Mouse (Mus musculus) lung, postnatal 25 days (tissue): ENCODE data around the gene Fndc3b.
"Not testable (repeated sequence)": the region's sequence is repeated elsewhere in the genome, so short reads cannot be mapped to it uniquely, and the experiment has no call there.

Source experiments
- DNase-seq: peaks from one replicate; pipeline ENCODE4 v3.0.0; 2022; ENCODE audit warnings: low spot score

The Fndc3b gene

DNA sequence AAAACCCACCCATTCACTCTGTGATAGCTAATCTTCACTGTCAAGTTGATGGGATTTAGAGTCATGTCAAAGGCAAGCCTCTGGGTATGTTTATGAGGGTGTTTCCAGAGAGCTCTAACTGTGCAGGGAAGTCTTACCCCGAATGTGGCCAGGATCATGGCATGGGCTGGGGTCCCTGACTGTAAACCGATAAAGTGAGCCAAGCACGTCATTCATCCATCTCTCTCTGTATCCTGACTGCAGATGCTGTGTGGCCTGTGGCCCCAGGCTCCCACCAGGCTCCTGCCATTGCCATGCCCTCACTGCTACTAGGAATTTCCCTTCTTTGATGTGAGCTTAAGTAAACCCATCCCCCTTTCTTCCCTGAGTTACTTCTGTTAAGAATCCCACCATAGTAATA lies 297.5 kb downstream of the Fndc3b start:
- DNase-seq: no peak

DNA sequence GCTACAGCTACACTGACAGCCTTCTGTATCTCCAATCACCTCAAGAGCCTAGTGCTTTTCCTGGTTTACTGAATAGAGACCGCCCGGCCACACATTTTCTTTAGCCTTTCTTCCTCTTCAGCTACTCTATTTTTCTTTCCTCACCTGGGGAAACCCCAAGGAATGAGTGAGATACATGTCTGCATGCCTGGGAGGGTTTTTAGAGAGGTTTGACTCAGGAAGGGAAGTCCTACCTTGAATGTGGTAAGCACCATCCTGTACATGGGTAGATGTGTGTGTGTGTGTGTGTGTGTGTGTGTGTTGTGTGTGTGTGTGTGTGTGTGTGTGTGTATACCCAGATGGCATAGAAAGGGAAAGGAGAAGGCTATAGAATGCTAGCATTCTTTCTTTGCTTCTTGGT lies 299.8 kb downstream of the Fndc3b start:
- no peak for DNase-seq

GRCm38 (mm10) chr3:27408564-27408963 lies 302.5 kb downstream of the Fndc3b start:
- no peak for DNase-seq

- DNase-seq: no peak
Observed at GRCm38 (mm10) chr3:27406440-27406839, 304.7 kb downstream of the Fndc3b start.

GRCm38 (mm10) chr3:27400996-27401395 lies 310.1 kb downstream of the Fndc3b start:
- DNase-seq: not testable (repeated sequence)

GRCm38 (mm10) chr3:27389923-27390322 lies 321.2 kb downstream of the Fndc3b start:
- DNase-seq: no peak

GRCm38 (mm10) chr3:27384836-27385235 lies 326.3 kb downstream of the Fndc3b start:
- DNase-seq: no peak

DNA sequence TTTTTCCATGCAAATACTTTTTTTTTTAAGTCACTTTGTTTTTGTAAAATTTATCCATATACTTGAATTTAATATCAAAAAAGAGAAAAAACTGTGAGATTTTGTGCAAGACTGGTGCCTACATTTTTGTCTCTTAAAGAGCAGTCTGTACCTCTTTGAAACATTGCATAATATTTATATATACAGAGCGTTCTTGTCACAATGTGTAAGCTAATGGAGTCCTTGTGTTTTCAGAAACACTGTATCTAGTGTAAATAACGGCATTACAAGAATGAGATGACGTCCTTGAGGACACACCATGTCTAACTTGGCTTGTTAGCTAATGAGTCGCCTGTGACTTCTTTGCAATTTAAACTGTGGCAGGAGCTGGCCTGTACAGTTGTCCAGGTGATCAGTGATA lies 333.2 kb downstream of the Fndc3b start:
- no peak for DNase-seq

DNA sequence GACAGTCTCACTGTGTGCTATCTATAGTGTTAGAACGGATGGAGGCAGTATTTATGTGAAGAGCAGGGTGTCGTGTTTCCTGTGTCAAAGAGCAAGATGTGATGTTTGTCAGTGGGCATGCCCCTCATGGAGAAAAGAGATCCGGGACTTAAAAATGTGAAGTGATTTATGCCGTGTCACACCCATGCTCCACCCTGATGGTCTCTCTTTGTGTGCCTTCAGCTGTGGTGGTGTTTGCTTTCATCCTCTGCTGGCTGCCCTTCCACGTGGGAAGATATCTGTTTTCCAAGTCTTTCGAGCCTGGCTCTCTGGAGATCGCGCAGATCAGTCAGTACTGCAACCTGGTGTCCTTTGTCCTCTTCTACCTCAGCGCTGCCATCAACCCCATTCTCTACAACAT lies 336.7 kb downstream of the Fndc3b start:
- DNase-seq: no peak

GRCm38 (mm10) chr3:27371725-27372650 lies 339.1 kb downstream of the Fndc3b start:
- DNase-seq: no peak

GRCm38 (mm10) chr3:27371276-27371621 lies 339.9 kb downstream of the Fndc3b start, which contains the start of gene Ghsr:
Ghsr (plus strand) TSS chr3:27371351.
- no peak for DNase-seq

GRCm38 (mm10) chr3:27370582-27371275 lies 340.4 kb downstream of the Fndc3b start:
- no peak for DNase-seq

- DNase-seq: no peak
Observed at GRCm38 (mm10) chr3:27370125-27370524, 341.0 kb downstream of the Fndc3b start.
